Mouse (Mus musculus) heart, adult 10 weeks (tissue): Measurements from ENCODE around the gene Fnbp1l. TPM values are rescaled to one million over a fixed set of nuclear protein-coding genes. Genes with fewer than 3 reads are reported as not detected.

ENCODE experiments used
- polyA plus RNA-seq: library from polyadenylated mRNA; stranded (reverse); fragments of 350-450 nt; fragmentation: Illumina TruSeq; extraction: RNeasy Lipid Tissue Mini Kit (QIAGEN cat#74804); gene quantifications from one replicate; pipeline ENCODE4 v1.2.3, GENCODE M21; 2014; ENCODE audit warnings: low read depth, low replicate concordance

The Fnbp1l gene
- polyA plus RNA-seq: 18.3 TPM

DNA sequence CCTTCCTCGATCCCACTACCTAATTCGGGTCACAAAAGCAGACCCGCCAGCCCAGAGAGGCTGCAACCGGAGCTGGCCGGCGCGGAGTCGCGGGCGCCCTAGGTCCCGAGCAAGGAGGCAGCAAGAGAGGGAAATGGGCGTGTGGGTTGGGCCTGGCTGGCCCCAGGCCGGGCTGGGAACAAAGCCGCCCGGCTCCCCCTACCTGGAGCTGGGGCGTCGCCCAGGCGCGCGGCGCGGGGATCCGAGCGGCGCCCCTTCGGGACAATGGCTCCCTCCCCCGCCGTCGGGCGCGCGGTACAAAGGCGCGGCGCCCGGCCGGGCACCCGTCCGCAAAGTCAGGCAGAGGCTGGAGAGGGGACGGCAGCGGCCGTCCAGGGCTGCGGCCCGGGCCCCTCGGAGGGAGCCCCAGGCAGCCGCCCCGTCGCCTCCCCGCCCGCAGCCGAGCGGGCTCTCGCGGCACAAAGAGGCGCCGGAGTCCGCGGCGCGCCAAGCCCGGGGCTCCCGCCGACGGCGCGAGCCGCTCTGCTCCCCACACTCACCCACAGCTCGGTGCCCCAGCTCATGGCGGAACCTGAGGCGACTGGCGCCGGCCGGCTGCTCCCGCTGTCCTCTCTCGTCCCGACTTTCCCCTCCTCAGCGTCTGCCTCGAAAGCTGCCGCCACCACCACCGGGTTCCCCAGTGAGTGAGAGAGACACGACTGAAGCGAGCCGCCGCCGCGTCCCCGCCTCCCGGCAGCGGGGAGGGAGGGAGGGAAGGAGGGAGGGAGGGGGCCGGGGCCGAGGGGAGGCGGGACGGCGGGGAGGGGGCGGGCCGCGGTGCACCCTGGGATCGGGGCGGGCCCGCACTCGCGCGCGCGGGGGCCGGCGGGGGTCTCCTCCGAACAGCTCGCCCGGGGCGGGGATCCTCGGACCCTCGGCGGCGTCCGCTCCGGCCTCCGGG is at the start of gene Fnbp1l:
TSS of gene Fnbp1l (minus strand) at position 725 of the 940 bp plus-strand sequence.

Other genes with a start within 250 kb of the Fnbp1l start
- 2.6 TPM for gene Pde5a, start 109.2 kb upstream of the Fnbp1l start, polyA plus RNA-seq